Mouse (Mus musculus) neural tube, embryonic 10.5 days (tissue): ENCODE measurements at regions not wholly inside any gene's neighbourhood (a gene's known extent, or its start where the extent isn't known, plus 50 kb on each side); places are given as distances from the start of the nearest gene placed in this dataset.
"Not testable (repeated sequence)": the region's sequence is repeated elsewhere in the genome, so short reads cannot be mapped to it uniquely, and the experiment has no call there.

Experiments
- DNase-seq: peaks from one replicate; pipeline ENCODE4 v3.0.0-alpha.2; 2017; ENCODE audit warnings: low spot score; ENCODE audit errors: extremely low spot score

DNA sequence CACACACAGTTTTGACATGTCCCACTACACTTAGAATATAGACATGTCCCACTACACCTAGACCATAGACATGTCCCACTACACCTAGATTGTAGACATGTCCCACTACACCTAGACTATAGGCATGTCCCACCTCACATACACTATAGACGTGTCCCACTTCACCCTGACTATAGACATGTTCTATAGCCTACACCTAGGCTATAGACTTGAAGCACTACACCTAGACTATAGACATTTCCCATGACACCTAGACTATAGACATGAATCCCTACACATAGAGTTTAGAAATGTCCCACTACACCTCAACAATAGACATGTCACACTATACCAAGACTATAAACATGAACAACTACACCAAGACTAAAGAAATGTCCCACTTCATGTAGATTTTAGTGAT, 2580.9 kb downstream of the Gm37988 start:
- no peak for DNase-seq

GRCm38 (mm10) chr1:7393508-7393907, 2585.8 kb downstream of the Gm37988 start:
- DNase-seq: no peak

GRCm38 (mm10) chr1:7394161-7394560, 2586.5 kb downstream of the Gm37988 start:
- DNase-seq: peak; percentile 15

DNA sequence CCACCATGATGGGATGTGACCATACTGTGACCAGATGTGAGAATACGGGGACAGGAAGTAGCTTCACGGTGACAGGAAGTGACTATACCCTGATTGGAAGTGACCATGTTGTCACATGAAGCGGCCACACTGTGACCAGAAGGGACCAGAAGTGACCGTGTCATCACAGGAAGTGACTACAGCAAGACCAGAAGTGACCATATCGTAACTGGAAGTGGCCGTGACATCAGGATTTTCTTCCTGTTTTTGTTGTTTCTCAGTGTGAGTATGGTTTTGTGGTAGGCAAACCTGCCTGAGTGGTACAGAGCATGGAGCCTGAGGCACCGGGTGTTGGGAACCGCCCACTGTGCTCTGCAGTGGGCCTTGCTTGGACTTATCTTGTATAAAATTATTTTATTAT, 2587.8 kb downstream of the Gm37988 start:
- peak; percentile 32 for DNase-seq

GRCm38 (mm10) chr1:7396867-7397806, 2589.4 kb downstream of the Gm37988 start:
- peak; percentile 67 for DNase-seq

- DNase-seq: peak; percentile 99
Measured at GRCm38 (mm10) chr1:7397807-7398446, 2590.2 kb downstream of the Gm37988 start.

GRCm38 (mm10) chr1:7398678-7399218, 2591.1 kb downstream of the Gm37988 start:
- DNase-seq: no peak

GRCm38 (mm10) chr1:7405651-7406050, 2598.0 kb downstream of the Gm37988 start:
- DNase-seq: not testable (repeated sequence)

DNA sequence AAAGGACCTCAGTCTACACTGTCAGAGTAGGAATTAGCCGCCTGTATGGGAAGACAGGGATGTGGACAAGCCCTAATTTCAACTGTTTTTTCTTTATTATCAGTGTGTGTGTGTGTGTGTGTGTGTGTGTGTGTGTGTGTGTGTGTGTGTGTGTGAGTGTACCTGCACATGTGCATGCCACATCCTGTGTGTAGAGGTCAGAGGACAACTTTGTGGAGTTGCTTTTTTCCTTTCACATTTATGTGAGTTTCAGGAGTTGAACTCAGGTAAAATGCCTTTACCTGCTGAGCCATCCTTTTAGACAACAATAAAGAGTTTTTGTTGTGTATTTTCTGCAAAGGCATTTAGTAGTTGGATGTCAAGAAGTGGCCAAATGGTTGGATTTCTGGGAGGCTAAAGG, 2606.8 kb downstream of the Gm37988 start:
- DNase-seq: no peak

DNA sequence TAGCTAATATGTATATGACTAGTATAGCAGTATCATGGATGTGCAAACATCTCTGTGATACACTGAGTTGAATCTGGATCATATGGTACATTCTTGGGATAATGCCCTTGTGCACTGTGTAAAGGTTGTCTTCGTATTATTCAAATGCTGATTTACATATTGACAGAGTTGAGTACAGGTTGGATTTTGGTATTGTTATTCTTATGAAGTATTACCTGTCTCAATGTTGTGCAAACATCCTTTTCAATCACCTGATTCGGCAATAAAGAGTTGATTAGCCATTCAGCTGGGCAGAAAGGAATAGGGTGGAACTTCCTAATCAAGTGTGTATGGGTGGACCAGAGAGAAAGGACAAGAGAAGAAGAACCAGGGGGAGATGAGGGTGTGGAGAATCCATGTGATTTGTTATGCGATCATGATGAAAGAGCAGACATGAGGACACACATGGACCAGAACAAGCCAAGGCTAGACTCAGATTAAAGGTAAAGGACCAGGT, 2644.0 kb downstream of the Gm37988 start:
- no peak for DNase-seq

DNA sequence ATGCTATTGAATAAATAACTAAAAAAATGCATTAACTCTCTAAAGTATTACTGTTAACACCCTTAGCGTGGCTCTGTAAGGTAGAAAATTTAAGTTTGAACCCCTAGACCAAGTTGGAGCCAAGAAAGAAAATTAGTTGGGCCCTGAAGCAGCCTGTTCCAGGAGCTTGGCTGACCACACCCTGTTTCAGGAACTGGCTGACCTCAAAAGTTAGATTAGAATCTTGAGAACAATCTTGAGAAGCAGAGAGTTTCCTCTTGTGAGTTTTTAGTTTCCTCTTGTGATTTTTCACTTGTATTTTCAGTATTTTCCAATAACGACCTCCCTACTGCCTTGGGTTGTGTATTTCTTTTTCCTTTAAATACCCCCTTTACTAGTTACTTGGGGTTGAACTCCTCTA, 2647.2 kb downstream of the Gm37988 start:
- no peak for DNase-seq

DNA sequence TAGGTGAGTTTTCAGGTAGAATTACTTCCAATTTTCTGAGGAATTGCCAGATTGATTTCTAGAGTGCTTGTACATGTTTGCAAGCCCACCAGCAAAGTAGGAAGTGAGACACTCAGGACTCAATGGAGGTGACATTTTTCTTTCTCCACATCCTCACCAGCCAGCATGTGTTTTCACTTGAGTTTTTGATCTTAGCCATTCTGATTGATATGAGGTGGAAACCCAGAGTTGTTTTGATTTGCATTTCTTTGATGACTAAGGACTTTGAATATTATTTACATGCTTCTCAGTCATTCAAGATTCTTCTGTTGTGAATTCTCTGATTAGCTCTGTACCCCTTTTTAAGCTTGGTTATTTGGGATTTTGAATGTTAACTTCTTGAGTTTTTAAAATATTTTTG, 2650.2 kb downstream of the Gm37988 start:
- no peak for DNase-seq

- DNase-seq: no peak
Measured at GRCm38 (mm10) chr1:7494096-7494495, 2686.4 kb downstream of the Gm37988 start.

- DNase-seq: no peak
Measured at GRCm38 (mm10) chr1:7499042-7499441, 2691.3 kb downstream of the Gm37988 start.

DNA sequence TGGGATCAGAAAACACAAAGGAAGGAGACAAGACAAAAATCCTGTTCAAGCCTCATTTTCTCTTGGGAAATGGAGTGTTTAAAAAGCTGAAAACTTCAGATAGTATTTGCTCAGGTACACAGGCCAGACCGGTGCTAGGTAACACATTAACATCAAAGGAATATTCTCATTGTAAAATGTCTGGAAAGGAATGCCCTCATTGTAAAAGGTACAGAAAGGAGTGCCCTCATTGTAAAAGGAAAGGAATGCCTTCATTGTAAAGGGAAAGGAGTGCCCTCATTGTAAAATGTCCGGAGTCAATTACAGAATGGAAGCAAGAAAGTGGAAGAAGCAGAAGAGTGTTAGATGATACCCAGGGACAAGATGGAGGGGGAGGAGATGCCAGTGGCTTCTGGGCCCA, 2694.7 kb downstream of the Gm37988 start:
- no peak for DNase-seq

DNA sequence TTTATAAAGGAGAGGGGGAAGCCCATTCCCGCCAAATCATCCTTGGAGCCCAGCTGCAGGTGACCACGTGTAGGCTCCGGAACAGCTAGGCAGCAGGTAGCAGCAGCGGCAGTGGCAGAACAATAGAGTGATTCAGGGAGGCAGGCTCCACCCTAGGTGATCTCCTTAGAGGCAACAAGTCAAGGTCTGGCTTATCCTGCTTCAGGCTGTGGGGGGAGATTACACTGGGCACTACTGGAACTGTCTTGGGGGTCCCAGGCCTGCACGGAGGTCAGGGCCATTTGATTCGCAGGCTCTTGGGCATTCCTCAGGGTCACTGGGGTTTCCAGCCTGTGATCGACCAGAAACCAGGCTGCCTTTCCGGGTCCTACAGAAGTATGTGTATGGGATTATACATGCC, 2711.1 kb downstream of the Gm37988 start:
- no peak for DNase-seq

DNA sequence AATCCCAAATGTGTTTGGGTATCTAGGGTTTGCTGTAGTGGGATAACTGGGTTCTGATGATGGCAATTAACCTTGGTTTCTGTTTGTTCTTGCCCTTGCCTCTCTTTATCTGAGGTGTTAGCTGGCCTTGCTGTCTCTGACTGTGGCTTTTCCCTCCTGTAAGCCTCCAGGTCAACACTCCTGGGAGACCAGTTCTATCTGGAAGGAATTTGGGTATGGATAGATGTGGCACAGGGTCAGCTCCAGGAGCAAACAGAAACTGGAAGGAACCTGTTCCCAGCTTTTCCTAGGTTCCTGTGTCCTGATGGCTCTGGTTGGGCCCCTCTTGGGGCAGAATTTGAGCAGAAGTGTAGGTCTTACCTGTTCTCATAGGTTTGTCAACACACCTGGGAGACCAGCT, 2725.8 kb downstream of the Gm37988 start:
- no peak for DNase-seq

DNA sequence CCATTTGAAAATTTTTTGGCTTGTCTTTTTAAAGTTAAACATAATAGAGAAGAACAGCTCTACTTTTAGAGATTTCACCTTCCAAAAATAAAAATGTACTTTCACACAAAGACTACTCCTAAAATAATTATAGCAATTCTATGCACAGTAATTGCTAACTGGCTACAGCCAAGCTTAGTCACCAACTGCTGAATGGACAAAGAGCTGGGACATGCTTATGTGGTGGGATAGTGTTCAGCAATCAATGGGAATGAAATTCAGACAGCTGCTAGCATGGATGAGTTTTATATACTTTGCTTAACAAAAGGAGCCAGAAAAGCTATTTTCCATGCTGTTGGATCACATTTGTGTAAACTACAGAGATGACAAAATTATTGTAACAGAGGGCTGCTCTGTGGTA, 2727.5 kb downstream of the Gm37988 start:
- no peak for DNase-seq

GRCm38 (mm10) chr1:7543492-7543891, 2735.8 kb downstream of the Gm37988 start:
- no peak for DNase-seq

GRCm38 (mm10) chr1:7548261-7548660, 2740.6 kb downstream of the Gm37988 start:
- no peak for DNase-seq

DNA sequence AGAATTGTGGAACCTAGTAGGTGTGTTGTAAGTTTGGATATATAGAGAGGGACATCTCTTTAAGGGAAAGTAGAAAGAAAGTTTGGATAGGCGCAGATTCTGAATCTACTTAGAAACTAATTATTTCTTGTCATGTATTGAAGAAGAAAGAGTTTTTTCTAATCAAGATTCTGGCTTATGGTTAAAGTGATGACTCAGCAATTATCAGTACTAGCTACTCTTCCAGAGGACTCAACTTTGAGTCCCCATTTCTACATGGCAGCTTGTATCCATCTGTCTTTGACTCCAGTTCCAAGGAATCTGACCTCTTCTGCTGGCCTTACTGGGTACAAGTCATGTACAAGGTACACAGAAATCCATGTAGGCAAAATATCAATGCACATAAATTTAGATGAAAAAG, 2767.1 kb downstream of the Gm37988 start:
- DNase-seq: no peak

GRCm38 (mm10) chr1:7586409-7586808, 2778.7 kb downstream of the Gm37988 start:
- DNase-seq: no peak
